Mouse (Mus musculus) midbrain, embryonic 16.5 days (tissue): ENCODE measurements at regions not wholly inside any gene's neighbourhood (a gene's known extent, or its start where the extent isn't known, plus 50 kb on each side); places are given as distances from the start of the nearest gene placed in this dataset.

ENCODE experiments used
- ATAC-seq: fragments of 200-750 bp; cut with Nextera tagmentation; 2 replicates; pipeline ENCODE4 v1.8.0; 2017; ENCODE audit warnings: moderate TSS enrichment
- H3K27ac ChIP-seq: fragments of 300-500 bp; sonication (generic); 2 replicates; pipeline ENCODE4 v1.5.1; 2014; ENCODE audit warnings: mild to moderate bottlenecking, low read length, mixed read lengths
- H3K27me3 ChIP-seq: fragments of 300-500 bp; sonication (generic); 2 replicates; pipeline ENCODE4 v1.6.1; 2014; ENCODE audit warnings: low read depth, low read length, mixed read lengths; ENCODE audit not compliant: control insufficient read depth, insufficient read depth
- H3K36me3 ChIP-seq: fragments of 300-500 bp; sonication (generic); 2 replicates; pipeline ENCODE4 v1.6.1; 2014; ENCODE audit warnings: mild to moderate bottlenecking, low read length, moderate library complexity, mixed read lengths; ENCODE audit not compliant: control insufficient read depth, insufficient read depth
- H3K4me1 ChIP-seq: fragments of 300-500 bp; sonication (generic); 2 replicates; pipeline ENCODE4 v1.6.1; 2014; ENCODE audit warnings: mild to moderate bottlenecking, low read length, mixed read lengths; ENCODE audit not compliant: control insufficient read depth, insufficient read depth
- H3K4me2 ChIP-seq: fragments of 300-500 bp; sonication (generic); 2 replicates; pipeline ENCODE4 v1.6.1; 2014; ENCODE audit warnings: mild to moderate bottlenecking, low read length, mixed read lengths
- H3K4me3 ChIP-seq: fragments of 300-500 bp; sonication (generic); 2 replicates; pipeline ENCODE4 v1.5.1; 2014; ENCODE audit warnings: low read depth, mild to moderate bottlenecking, low read length, moderate library complexity, mixed read lengths
- H3K9ac ChIP-seq: fragments of 300-500 bp; sonication (generic); 2 replicates; pipeline ENCODE4 v1.6.1; 2014; ENCODE audit warnings: low read depth, low read length, mixed read lengths
- H3K9me3 ChIP-seq: fragments of 300-500 bp; sonication (generic); replicated peaks from 2 replicates; pipeline ENCODE4 v1.6.1; 2014; ENCODE audit warnings: mild to moderate bottlenecking, low read length, mixed read lengths; ENCODE audit not compliant: control insufficient read depth, poor library complexity, severe bottlenecking
- WGBS: fragments of 180-500 bp; shearing (Covaris S2); extraction: QIAGEN DNeasy Blood & Tissue Kit; methylation state at CpG from one replicate; pipeline ENCODE4 v1.1.7; 2014; 5-methylcytosine and 5-hydroxymethylcytosine counted together

GRCm38 (mm10) chr15:56451881-56452280 is 1025.5 kb downstream of the Slc22a22 start:
- Histone ChIP-seq H3K4me1 (no peaks in the 10 kb centered on the region), H3K27me3 (no peaks in the 10 kb centered on the region), H3K27ac (no peak overlapping the region), H3K4me2 (no peak overlapping the region), H3K9me3 (no peaks in the 10 kb centered on the region), H3K4me3 (no peak overlapping the region), H3K9ac (no peak overlapping the region), H3K36me3 (no peaks in the 10 kb centered on the region)
- ATAC-seq, result no peak
- 78% methylated on average over 4 of the region's 4 CpGs for WGBS

- H3K9me3 ChIP-seq, result no peaks in the 10 kb centered on the region
- no peaks in the 10 kb centered on the region for H3K36me3 ChIP-seq
- no peak overlapping the region for H3K27ac ChIP-seq
- no peak overlapping the region for H3K9ac ChIP-seq
- H3K27me3 ChIP-seq, result no peaks in the 10 kb centered on the region
- ATAC-seq, result peak; percentile 71
- 57% methylated on average over 10 of the region's 10 CpGs for WGBS
- H3K4me2 ChIP-seq, result no peak overlapping the region
- H3K4me3 ChIP-seq, result no peak overlapping the region
- H3K4me1 ChIP-seq, result no peaks in the 10 kb centered on the region
Measured at GRCm38 (mm10) chr15:56448015-56448645, 1029.3 kb downstream of the Slc22a22 start.

- Histone ChIP-seq H3K4me3 (no peak overlapping the region), H3K4me1 (no peaks in the 10 kb centered on the region), H3K4me2 (no peak overlapping the region), H3K36me3 (no peaks in the 10 kb centered on the region), H3K27me3 (no peaks in the 10 kb centered on the region), H3K9ac (no peak overlapping the region), H3K27ac (no peak overlapping the region), H3K9me3 (no peaks in the 10 kb centered on the region)
- no peak for ATAC-seq
- WGBS, result 85% methylated on average over 4 of the region's 4 CpGs
Measured at GRCm38 (mm10) chr15:56440171-56440570, 1037.3 kb downstream of the Slc22a22 start.

- H3K27me3 ChIP-seq, result no peaks in the 10 kb centered on the region
- no peaks in the 10 kb centered on the region for H3K4me1 ChIP-seq
- no peak for ATAC-seq
- H3K4me2 ChIP-seq, result no peak overlapping the region
- H3K27ac ChIP-seq, result no peak overlapping the region
- no peak overlapping the region for H3K4me3 ChIP-seq
- WGBS, result 87% methylated on average over 2 of the region's 2 CpGs
- H3K9ac ChIP-seq, result no peak overlapping the region
- no peaks in the 10 kb centered on the region for H3K9me3 ChIP-seq
- H3K36me3 ChIP-seq, result no peaks in the 10 kb centered on the region
Measured at GRCm38 (mm10) chr15:56438370-56438769, 1039.1 kb downstream of the Slc22a22 start.

GRCm38 (mm10) chr15:56436131-56436530 is 1041.3 kb downstream of the Slc22a22 start:
- no peaks in the 10 kb centered on the region for H3K27me3 ChIP-seq
- no peaks in the 10 kb centered on the region for H3K4me1 ChIP-seq
- no peak for ATAC-seq
- H3K9me3 ChIP-seq, result no peaks in the 10 kb centered on the region
- H3K9ac ChIP-seq, result no peak overlapping the region
- no peak overlapping the region for H3K4me3 ChIP-seq
- WGBS, result 74% methylated on average over 6 of the region's 6 CpGs
- no peaks in the 10 kb centered on the region for H3K36me3 ChIP-seq
- H3K27ac ChIP-seq, result no peak overlapping the region
- H3K4me2 ChIP-seq, result no peak overlapping the region

- Histone ChIP-seq H3K9me3 (no peaks in the 10 kb centered on the region), H3K4me2 (no peak overlapping the region), H3K36me3 (no peaks in the 10 kb centered on the region), H3K4me3 (no peak overlapping the region), H3K27ac (no peak overlapping the region), H3K4me1 (no peaks in the 10 kb centered on the region), H3K27me3 (no peaks in the 10 kb centered on the region), H3K9ac (no peak overlapping the region)
- 32% methylated on average over 4 of the region's 4 CpGs for WGBS
- ATAC-seq, result no peak
Measured at GRCm38 (mm10) chr15:56425986-56426385, 1051.4 kb downstream of the Slc22a22 start.

GRCm38 (mm10) chr15:56420681-56421080 is 1056.7 kb downstream of the Slc22a22 start:
- Histone ChIP-seq H3K4me3 (no peak overlapping the region), H3K27ac (no peak overlapping the region), H3K36me3 (no peaks in the 10 kb centered on the region), H3K9ac (no peak overlapping the region), H3K9me3 (no peaks in the 10 kb centered on the region), H3K4me1 (no peaks in the 10 kb centered on the region), H3K27me3 (no peaks in the 10 kb centered on the region), H3K4me2 (no peak overlapping the region)
- WGBS, result 40% methylated on average over 1 of the region's 1 CpGs
- no peak for ATAC-seq

- H3K4me3 ChIP-seq, result no peak overlapping the region
- no peak overlapping the region for H3K27ac ChIP-seq
- no peak overlapping the region for H3K4me2 ChIP-seq
- ATAC-seq, result no peak
- no peak overlapping the region for H3K9ac ChIP-seq
- H3K36me3 ChIP-seq, result no peaks in the 10 kb centered on the region
- H3K4me1 ChIP-seq, result no peaks in the 10 kb centered on the region
- no peaks in the 10 kb centered on the region for H3K27me3 ChIP-seq
- H3K9me3 ChIP-seq, result no peaks in the 10 kb centered on the region
Measured at GRCm38 (mm10) chr15:56391982-56392381, 1085.4 kb downstream of the Slc22a22 start.

GRCm38 (mm10) chr15:56378511-56378910 is 1098.9 kb downstream of the Slc22a22 start:
- H3K4me2 ChIP-seq, result no peak overlapping the region
- H3K4me1 ChIP-seq, result no peaks in the 10 kb centered on the region
- ATAC-seq, result no peak

More at GRCm38 (mm10) chr15:56378511-56378910, 1098.9 kb downstream of the Slc22a22 start:
- 63% methylated on average over 1 of the region's 1 CpGs for WGBS
- H3K27ac ChIP-seq, result no peak overlapping the region
- no peak overlapping the region for H3K9ac ChIP-seq
- H3K9me3 ChIP-seq, result no peaks in the 10 kb centered on the region
- no peaks in the 10 kb centered on the region for H3K27me3 ChIP-seq
- no peaks in the 10 kb centered on the region for H3K36me3 ChIP-seq
- H3K4me3 ChIP-seq, result no peak overlapping the region
